Mouse (Mus musculus) forebrain, embryonic 11.5 days (tissue): ENCODE data around the gene Fig4. TPM values are rescaled to one million over a fixed set of nuclear protein-coding genes. Genes with fewer than 3 reads are reported as not detected.

Experiments
- ATAC-seq: fragments of 200-750 bp; cut with Nextera tagmentation; replicated peaks from 2 replicates; pipeline ENCODE4 v1.8.0; 2017; ENCODE audit warnings: moderate TSS enrichment; ENCODE audit not compliant: low FRiP score
- DNase-seq: peaks from one replicate; pipeline ENCODE4 v3.0.0-alpha.2; 2017; ENCODE audit warnings: low spot score
- H3K27ac ChIP-seq: fragments of 300-500 bp; sonication (generic); 2 replicates; pipeline ENCODE4 v1.5.1; 2014; ENCODE audit warnings: low read depth, low read length
- H3K27me3 ChIP-seq: fragments of 300-500 bp; sonication (generic); 2 replicates; pipeline ENCODE4 v1.6.1; 2014; ENCODE audit warnings: mild to moderate bottlenecking, low read length, mixed read lengths; ENCODE audit not compliant: control insufficient read depth, insufficient read depth
- H3K36me3 ChIP-seq: fragments of 300-500 bp; sonication (generic); 2 replicates; pipeline ENCODE4 v1.6.1; 2014; ENCODE audit warnings: mild to moderate bottlenecking, low read length, moderate library complexity, mixed read lengths; ENCODE audit not compliant: control insufficient read depth, insufficient read depth
- H3K4me1 ChIP-seq: fragments of 300-500 bp; sonication (generic); replicated peaks from 2 replicates; pipeline ENCODE4 v1.6.1; 2014; ENCODE audit warnings: low read length, mixed read lengths; ENCODE audit not compliant: control insufficient read depth, insufficient read depth
- H3K4me2 ChIP-seq: fragments of 300-500 bp; sonication (generic); 2 replicates; pipeline ENCODE4 v1.6.1; 2014; ENCODE audit warnings: low read depth, mild to moderate bottlenecking, low read length, moderate library complexity, mixed read lengths; ENCODE audit not compliant: severe bottlenecking
- H3K4me3 ChIP-seq: fragments of 300-500 bp; sonication (generic); 2 replicates; pipeline ENCODE4 v1.5.1; 2014; ENCODE audit warnings: low read depth, low read length
- H3K9ac ChIP-seq: fragments of 300-500 bp; sonication (generic); 2 replicates; pipeline ENCODE4 v1.6.1; 2014; ENCODE audit warnings: low read length
- H3K9me3 ChIP-seq: fragments of 300-500 bp; sonication (generic); 2 replicates; pipeline ENCODE4 v1.6.1; 2016; ENCODE audit warnings: low read length, mixed read lengths; ENCODE audit not compliant: control insufficient read depth
- WGBS: fragments of 180-500 bp; shearing (Covaris S2); extraction: QIAGEN DNeasy Blood & Tissue Kit; methylation state at CpG from one replicate; pipeline ENCODE4 v1.1.7; 2014; 5-methylcytosine and 5-hydroxymethylcytosine counted together
- polyA plus RNA-seq: library from polyadenylated mRNA; unstranded; fragments of >200 nt; fragmentation: Nextera tagmentation; extraction: Ambion mirVana; gene quantifications from 2 replicates; pipeline ENCODE4 v1.2.1, GENCODE M21; 2014

The Fig4 gene
- polyA plus RNA-seq = 18.5 and 18.9 TPM in 2 replicates

GRCm38 (mm10) chr10:41302689-41303431, at the start of gene Fig4:
Gene Fig4, minus strand, starts transcription at chr10:41303260.
- peak within 1 kb of the TSS; percentile 79 for H3K4me3 ChIP-seq
- no peaks in the 10 kb centered on the region for H3K27me3 ChIP-seq
- under 1% methylated on average over 38 of the region's 38 CpGs for WGBS
- H3K4me1 ChIP-seq = peaks cover 4% of the 10 kb centered on the region; the same call in 1 of the 2 replicates
- no peak within 1 kb of the TSS for H3K27ac ChIP-seq
- DNase-seq = peak; percentile 93
- H3K9ac ChIP-seq = peak within 1 kb of the TSS; percentile 67
- peak within 1 kb of the TSS; percentile 82 for H3K4me2 ChIP-seq
- ATAC-seq = peak; percentile 88
- H3K36me3 ChIP-seq = no peaks in the 10 kb centered on the region
- H3K9me3 ChIP-seq = no peaks in the 10 kb centered on the region

GRCm38 (mm10) chr10:41341346-41341745, 38.3 kb upstream of the Fig4 start:
- DNase-seq (no peak), ATAC-seq (no peak)
- Histone ChIP-seq H3K4me3 (no peak overlapping the region), H3K4me2 (no peak overlapping the region), H3K9ac (no peak overlapping the region), H3K4me1 (no peaks in the 10 kb centered on the region), H3K36me3 (no peaks in the 10 kb centered on the region), H3K27me3 (no peaks in the 10 kb centered on the region), H3K27ac (no peak overlapping the region), H3K9me3 (no peaks in the 10 kb centered on the region)
- 89% methylated on average over 7 of the region's 7 CpGs for WGBS

- no peak for ATAC-seq
- Histone ChIP-seq H3K4me3 (no peak overlapping the region), H3K27me3 (no peaks in the 10 kb centered on the region), H3K4me2 (no peak overlapping the region), H3K9me3 (no peaks in the 10 kb centered on the region), H3K9ac (no peak overlapping the region), H3K36me3 (no peaks in the 10 kb centered on the region), H3K4me1 (no peaks in the 10 kb centered on the region), H3K27ac (no peak overlapping the region)
- 86% methylated on average over 2 of the region's 2 CpGs for WGBS
- no peak for DNase-seq
These were observed 29.5 kb upstream of the Fig4 start for GRCm38 (mm10) chr10:41332533-41333043.

GRCm38 (mm10) chr10:41315866-41316265, 12.8 kb upstream of the Fig4 start:
- Histone ChIP-seq H3K36me3 (no peaks in the 10 kb centered on the region), H3K27ac (no peak overlapping the region), H3K4me2 (no peak overlapping the region), H3K27me3 (no peaks in the 10 kb centered on the region), H3K9me3 (no peaks in the 10 kb centered on the region), H3K4me1 (no peaks in the 10 kb centered on the region), H3K4me3 (no peak overlapping the region), H3K9ac (no peak overlapping the region)
- 79% methylated on average over 3 of the region's 3 CpGs for WGBS
- ATAC-seq (no peak), DNase-seq (no peak)

- 88% methylated on average over 4 of the region's 4 CpGs for WGBS
- Histone ChIP-seq H3K4me2 (no peak overlapping the region), H3K4me1 (no peaks in the 10 kb centered on the region), H3K4me3 (no peak overlapping the region), H3K9me3 (no peaks in the 10 kb centered on the region), H3K27ac (no peak overlapping the region), H3K27me3 (no peaks in the 10 kb centered on the region), H3K9ac (no peak overlapping the region), H3K36me3 (no peaks in the 10 kb centered on the region)
- DNase-seq (no peak), ATAC-seq (no peak)
These were observed 5.1 kb upstream of the Fig4 start for GRCm38 (mm10) chr10:41308205-41308604.

- 82% methylated on average over 9 of the region's 9 CpGs for WGBS
- Histone ChIP-seq H3K27me3 (no peaks in the 10 kb centered on the region), H3K27ac (no peak overlapping the region), H3K9me3 (no peaks in the 10 kb centered on the region), H3K9ac (no peak overlapping the region), H3K4me1 (peaks cover 4% of the 10 kb centered on the region; the same call in 1 of the 2 replicates), H3K36me3 (no peaks in the 10 kb centered on the region), H3K4me3 (no peak overlapping the region), H3K4me2 (no peak overlapping the region)
- DNase-seq = no peak
- ATAC-seq = no peak
These were observed 1.9 kb upstream of the Fig4 start for GRCm38 (mm10) chr10:41304961-41305455.

- H3K4me3 ChIP-seq = peak within 1 kb of the TSS; percentile 79
- peak; percentile 82 for ATAC-seq
- 1% methylated on average over 25 of the region's 25 CpGs for WGBS
These were observed 782 bp upstream of the Fig4 start, which contains the start of gene Ak9 for GRCm38 (mm10) chr10:41303639-41304444. Gene Ak9, plus strand, starts transcription at chr10:41303980.

GRCm38 (mm10) chr10:41300161-41300560, 2.9 kb downstream of the Fig4 start:
- Histone ChIP-seq H3K9ac (no peak overlapping the region), H3K9me3 (no peaks in the 10 kb centered on the region), H3K27ac (no peak overlapping the region), H3K4me2 (no peak overlapping the region), H3K36me3 (no peaks in the 10 kb centered on the region), H3K27me3 (no peaks in the 10 kb centered on the region), H3K4me3 (no peak overlapping the region), H3K4me1 (peaks cover 6% of the 10 kb centered on the region; the same call in 1 of the 2 replicates)
- ATAC-seq (no peak), DNase-seq (no peak)
- 85% methylated on average over 1 of the region's 1 CpGs for WGBS

More at GRCm38 (mm10) chr10:41303639-41304444, 782 bp upstream of the Fig4 start, which contains the start of gene Ak9:
- Histone ChIP-seq H3K36me3 (no peaks in the 10 kb centered on the region), H3K4me2 (peak within 1 kb of the TSS; percentile 82), H3K27me3 (no peaks in the 10 kb centered on the region), H3K9ac (peak within 1 kb of the TSS; percentile 67), H3K9me3 (no peaks in the 10 kb centered on the region), H3K27ac (no peak within 1 kb of the TSS), H3K4me1 (peaks cover 4% of the 10 kb centered on the region; the same call in 1 of the 2 replicates)
- DNase-seq = peak; percentile 88
